Mouse (Mus musculus): ENCODE measurements around the gene C1s1.
A peak's percentile ranks its signal among the peaks of the same experiment; 100 is the strongest.
"Not testable (repeated sequence)": the region's sequence is repeated elsewhere in the genome, so short reads cannot be mapped to it uniquely, and the experiment has no call there.

C1s1 gene

GRCm38 (mm10) chr6:124512355-124512836 is 29.8 kb downstream of the C1s1 start, which contains the start of gene C1ra:
Gene C1ra (plus strand): TSS chr6:124512405.
- peak; percentile 86 for DNase-seq (ENCODE audit: low spot score)

GRCm38 (mm10) chr6:124511936-124512335 is 30.2 kb downstream of the C1s1 start:
- no peak for DNase-seq (ENCODE audit: low spot score)

- not testable (repeated sequence) for DNase-seq (ENCODE audit: low spot score)
Observed at GRCm38 (mm10) chr6:124509192-124509591, 33.0 kb downstream of the C1s1 start.

- no peak for DNase-seq (ENCODE audit: low spot score)
Observed at GRCm38 (mm10) chr6:124508292-124508691, 33.9 kb downstream of the C1s1 start.

- DNase-seq (ENCODE audit: low spot score) = no peak
Observed at GRCm38 (mm10) chr6:124506991-124507390, 35.2 kb downstream of the C1s1 start.

GRCm38 (mm10) chr6:124505028-124505427 is 37.1 kb downstream of the C1s1 start:
- DNase-seq (ENCODE audit: low spot score) = peak; percentile 14

- DNase-seq (ENCODE audit: low spot score) = no peak
Observed at GRCm38 (mm10) chr6:124502021-124502420, 40.1 kb downstream of the C1s1 start.

GRCm38 (mm10) chr6:124501473-124501872 is 40.7 kb downstream of the C1s1 start:
- peak; percentile 42 for DNase-seq (ENCODE audit: low spot score)

GRCm38 (mm10) chr6:124499914-124500566 is 42.1 kb downstream of the C1s1 start:
- DNase-seq (ENCODE audit: low spot score) = no peak

GRCm38 (mm10) chr6:124496054-124496453 is 46.1 kb downstream of the C1s1 start:
- no peak for DNase-seq (ENCODE audit: low spot score)

- DNase-seq (ENCODE audit: low spot score) = no peak
Observed at GRCm38 (mm10) chr6:124493886-124494285, 48.3 kb downstream of the C1s1 start.

GRCm38 (mm10) chr6:124492842-124493561 is 49.2 kb downstream of the C1s1 start, which contains the start of gene C1rl:
Gene C1rl (plus strand): TSS chr6:124493113.
- DNase-seq (ENCODE audit: low spot score) = peak; percentile 99

GRCm38 (mm10) chr6:124491427-124491826 is 50.7 kb downstream of the C1s1 start:
- no peak for DNase-seq (ENCODE audit: low spot score)

GRCm38 (mm10) chr6:124488952-124489351 is 53.2 kb downstream of the C1s1 start:
- no peak for DNase-seq (ENCODE audit: low spot score)

- no peak for DNase-seq (ENCODE audit: low spot score)
Observed at GRCm38 (mm10) chr6:124487509-124487908, 54.6 kb downstream of the C1s1 start.

- DNase-seq (ENCODE audit: low spot score) = no peak
Observed at GRCm38 (mm10) chr6:124485414-124486144, 56.6 kb downstream of the C1s1 start.

GRCm38 (mm10) chr6:124484851-124485250 is 57.3 kb downstream of the C1s1 start:
- peak; percentile 31 for DNase-seq (ENCODE audit: low spot score)

GRCm38 (mm10) chr6:124483831-124484230 is 58.3 kb downstream of the C1s1 start:
- not testable (repeated sequence) for DNase-seq (ENCODE audit: low spot score)

GRCm38 (mm10) chr6:124481571-124481970 is 60.6 kb downstream of the C1s1 start:
- DNase-seq (ENCODE audit: low spot score) = peak; percentile 84
